In the genomic region with DNA sequence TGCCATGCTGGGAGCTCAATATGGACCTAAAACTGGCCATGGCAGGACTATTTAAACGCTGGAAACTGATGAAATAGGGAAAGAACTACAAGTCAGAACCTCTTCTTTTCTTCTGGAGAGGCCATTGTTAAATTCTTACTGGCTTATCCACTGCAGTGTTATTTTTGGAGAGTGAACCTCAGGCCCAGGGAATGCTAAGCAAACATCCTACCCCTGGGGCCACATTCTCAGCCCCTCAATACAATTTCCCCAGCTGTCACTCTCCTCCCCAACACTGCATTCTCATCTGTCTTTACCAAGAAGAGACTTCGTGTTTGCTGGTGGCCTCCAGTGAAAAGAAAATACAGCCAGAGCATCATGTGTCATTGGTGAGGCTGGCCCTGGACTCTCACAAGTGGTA, we compare ENCODE assay signal across 21 mouse cellular contexts. TPM values are rescaled to one million over a fixed set of nuclear protein-coding genes. Genes with fewer than 3 reads are reported as not detected.
DNase-seq lines count a peak whose midpoint lies in the region; ATAC-seq and TF ChIP-seq lines count a peak whose summit lies in the region.
"Had no signal": no experiment of that assay in that cellular context is flagged by ENCODE, and none has a peak within 500 bp of the region (broad histone marks: within the 10 kb centered on the region; RNA-seq: fewer than 3 reads in every experiment).

No protein-coding gene starts in this region.

- H3K79me2 ChIP-seq in heart, adult 2 months (replicated peaks; ENCODE audit: control insufficient read depth, insufficient read depth, low read length): no peaks in the 10 kb centered on the region

- WGBS in heart, adult 2 months: 9% methylated on average over 2 of the region's 2 CpGs
- WGBS in heart, embryonic 16.5 days: 15% methylated on average over 2 of the region's 2 CpGs

- no peak for DNase-seq in heart, adult 2 months
- no peak for DNase-seq in heart, postnatal 36 days
- peak; percentile 21 for DNase-seq in retina, postnatal 1 day
- DNase-seq in retina, embryonic 14.5 days (ENCODE audit: low spot score): no peak
- no peak for DNase-seq in adrenal gland, postnatal 14 days
- no peak for DNase-seq in natural killer cell, adult 2 months (ENCODE audit: low spot score in 2 of 2)
- DNase-seq: adrenal gland, adult 2 months; cerebellum, adult 9-11 months; gastrocnemius, postnatal 36 days; liver; right cerebral cortex, postnatal 14 days; spleen, adult 18-20 months; thymus, postnatal 36 days had no signal

- H3K9ac ChIP-seq in heart, adult 2 months (ENCODE audit: low read depth, low read length): no peak overlapping the region
- H3K9ac ChIP-seq in heart, embryonic 16.5 days (ENCODE audit: low read length): no peak overlapping the region
- H3K9ac ChIP-seq: forebrain, embryonic 13.5 days; hindbrain, embryonic 12.5 days; midbrain, embryonic 12.5 days; neural tube, embryonic 13.5 days had no signal

- intact Hi-C loops in heart, adult 2 months (cut with DNase I): no loop called here
- intact Hi-C loops in heart, postnatal 36 days (cut with DNase I): no loop called here

- ATAC-seq in heart, embryonic 16.5 days (replicated peaks; ENCODE audit: extremely low read depth, insufficient read depth, low FRiP score): peak; percentile 78
- ATAC-seq: forebrain, embryonic 13.5 days; lung, postnatal 0 days had no signal

- H3K4me2 ChIP-seq in heart, embryonic 16.5 days (ENCODE audit: low read depth, low read length): no peak overlapping the region
- H3K4me2 ChIP-seq: forebrain, embryonic 13.5 days; hindbrain, embryonic 12.5 days; midbrain, embryonic 12.5 days; neural tube, embryonic 13.5 days had no signal

- peak overlapping the region; percentile 24; the same call in 1 of the 2 replicates for H3K27ac ChIP-seq in heart, adult 2 months
- peak overlapping the region; percentile 74 for H3K27ac ChIP-seq in heart, embryonic 16.5 days (ENCODE audit: low read length)
- H3K27ac ChIP-seq: forebrain, embryonic 13.5 days; hindbrain, embryonic 12.5 days; midbrain, embryonic 12.5 days; neural tube, embryonic 13.5 days had no signal

- TF ChIP-seq POLR2A in heart, adult 2 months (IDR thresholded peaks at IDR 0.05; ENCODE audit: insufficient read depth, low read depth, low read length): no peak

- peaks cover 2% of the 10 kb centered on the region; the same call in 1 of the 2 replicates for H3K36me3 ChIP-seq in heart, adult 2 months (ENCODE audit: control insufficient read depth, insufficient read depth, low read length)
- no peaks in the 10 kb centered on the region for H3K36me3 ChIP-seq in heart, embryonic 16.5 days (ENCODE audit: control insufficient read depth, insufficient read depth)
- H3K36me3 ChIP-seq: hindbrain, embryonic 12.5 days; midbrain, embryonic 12.5 days; neural tube, embryonic 13.5 days had no signal

- no peaks in the 10 kb centered on the region for H3K27me3 ChIP-seq in heart, adult 2 months (ENCODE audit: control insufficient read depth, insufficient read depth, low read length)
- no peaks in the 10 kb centered on the region for H3K27me3 ChIP-seq in heart, embryonic 16.5 days (ENCODE audit: control insufficient read depth, insufficient read depth, low read length)
- H3K27me3 ChIP-seq: forebrain, embryonic 13.5 days; hindbrain, embryonic 12.5 days; midbrain, embryonic 12.5 days; neural tube, embryonic 13.5 days had no signal

- TF ChIP-seq EP300 in heart, adult 2 months (IDR thresholded peaks at IDR 0.05; ENCODE audit: insufficient read depth, low read depth, low read length): no peak

- TF ChIP-seq CTCF in heart, adult 2 months (IDR thresholded peaks at IDR 0.05): no peak

- no peaks in the 10 kb centered on the region for H3K9me3 ChIP-seq in heart, embryonic 16.5 days (replicated peaks; ENCODE audit: control insufficient read depth, low read length)
- H3K9me3 ChIP-seq: forebrain, embryonic 13.5 days; hindbrain, embryonic 12.5 days; midbrain, embryonic 12.5 days; neural tube, embryonic 13.5 days had no signal

- no peak overlapping the region for H3K4me3 ChIP-seq in heart, adult 2 months
- no peak overlapping the region for H3K4me3 ChIP-seq in heart, embryonic 16.5 days (ENCODE audit: low read length)
- H3K4me3 ChIP-seq: erythroblast, embryonic 14.5 days; forebrain, embryonic 13.5 days; hindbrain, embryonic 12.5 days; midbrain, embryonic 12.5 days; neural tube, embryonic 13.5 days had no signal

- peaks cover 8% of the 10 kb centered on the region for H3K4me1 ChIP-seq in heart, adult 2 months (ENCODE audit: control insufficient read depth, insufficient read depth, low read length)
- peaks cover 14% of the 10 kb centered on the region for H3K4me1 ChIP-seq in heart, embryonic 16.5 days (ENCODE audit: control insufficient read depth, insufficient read depth, low read length)
- H3K4me1 ChIP-seq: hindbrain, embryonic 12.5 days; neural tube, embryonic 13.5 days had no signal

RNA-seq across cellular contexts. Expression of gene Fgf7, which starts 30.4 kb away (rescaled TPM):
- 1 to 10 TPM; 1.8 to 2.3 TPM for total RNA-seq in heart, adult 2 months (2021)
- polyA plus RNA-seq in heart, adult 2 months (2012; rRNA removed): 0.55 and 2.6 TPM in 2 replicates
- total RNA-seq in heart, postnatal 36 days (2021): 1 to 10 TPM; 1.7 to 1.8 TPM
- 1.9 and 2.0 TPM in 2 replicates for polyA plus RNA-seq in heart, embryonic 16.5 days (2015; fragmentation: Nextera tagmentation; extraction: Ambion mirVana)
- 0.19 and 0.78 TPM in 2 replicates for total RNA-seq in adrenal gland, postnatal 14 days (2021)
- total RNA-seq: monocyte, adult 5-6 weeks had no signal
- polyA plus RNA-seq: erythroblast, embryonic 14.5 days had no signal
